Mouse (Mus musculus) lung, embryonic 14.5 days (tissue): ENCODE measurements at regions not wholly inside any gene's neighbourhood (a gene's known extent, or its start where the extent isn't known, plus 50 kb on each side); places are given as distances from the start of the nearest gene placed in this dataset.

ENCODE experiments used
- ATAC-seq: fragments of 200-750 bp; cut with Nextera tagmentation; 2 replicates; pipeline ENCODE4 v1.8.0; 2017; ENCODE audit warnings: mild to moderate bottlenecking, moderate TSS enrichment, moderate library complexity; ENCODE audit not compliant: insufficient read depth
- DNase-seq: peaks from one replicate; pipeline ENCODE4 v3.0.0-alpha.2; 2015
- H3K27ac ChIP-seq: fragments of 300-500 bp; sonication (generic); 2 replicates; pipeline ENCODE4 v1.5.1; 2014; ENCODE audit warnings: low read depth, mild to moderate bottlenecking, moderate library complexity
- H3K27me3 ChIP-seq: fragments of 300-500 bp; sonication (generic); 2 replicates; pipeline ENCODE4 v1.6.1; 2014; ENCODE audit warnings: low read length, control low read depth; ENCODE audit not compliant: insufficient read depth
- H3K36me3 ChIP-seq: fragments of 300-500 bp; sonication (generic); 2 replicates; pipeline ENCODE4 v1.6.1; 2014; ENCODE audit warnings: control low read depth; ENCODE audit not compliant: insufficient read depth
- H3K4me1 ChIP-seq: fragments of 300-500 bp; sonication (generic); 2 replicates; pipeline ENCODE4 v1.6.1; 2014; ENCODE audit warnings: antibody characterized with exemption, control low read depth; ENCODE audit not compliant: insufficient read depth
- H3K4me2 ChIP-seq: fragments of 300-500 bp; sonication (generic); 2 replicates; pipeline ENCODE4 v1.6.1; 2014; ENCODE audit warnings: mild to moderate bottlenecking
- H3K4me3 ChIP-seq: fragments of 300-500 bp; sonication (generic); 2 replicates; pipeline ENCODE4 v1.5.1; 2014; ENCODE audit warnings: low read depth, low read length
- H3K9ac ChIP-seq: fragments of 300-500 bp; sonication (generic); 2 replicates; pipeline ENCODE4 v1.6.1; 2014
- H3K9me3 ChIP-seq: fragments of 300-500 bp; sonication (generic); 2 replicates; pipeline ENCODE4 v1.6.1; 2016; ENCODE audit warnings: low read depth, low read length, control low read depth
- CTCF ChIP-seq: IDR thresholded peaks from 2 replicates; pipeline ENCODE4 v1.5.1; 2016; ENCODE audit warnings: antibody characterized with exemption, low read depth
- WGBS: fragments of 180-500 bp; shearing (Covaris S2); extraction: QIAGEN DNeasy Blood & Tissue Kit; methylation state at CpG from one replicate; pipeline ENCODE4 v1.1.7; 2014; 5-methylcytosine and 5-hydroxymethylcytosine counted together

DNA sequence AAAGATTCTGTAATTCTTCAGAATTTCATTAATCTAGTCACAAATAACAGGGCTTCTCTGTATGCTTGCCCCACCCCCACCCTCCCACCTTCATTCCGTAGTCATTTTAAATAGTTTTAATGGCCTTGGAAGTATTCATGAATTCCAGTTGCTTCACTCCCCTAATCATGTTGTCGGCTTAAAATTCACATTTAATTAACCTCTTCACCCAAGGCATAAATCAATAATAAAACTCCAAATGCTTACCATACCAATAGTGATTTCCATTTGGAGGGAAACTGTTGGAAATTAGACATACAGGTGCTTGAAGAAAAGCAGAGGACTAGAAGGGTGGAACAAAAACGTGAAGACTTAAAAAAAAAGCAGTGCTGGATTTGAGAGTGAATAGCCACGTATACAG, 724.0 kb downstream of the Poteg start:
- Histone ChIP-seq H3K4me2 (no peak overlapping the region), H3K27ac (no peak overlapping the region), H3K4me3 (no peak overlapping the region), H3K27me3 (no peaks in the 10 kb centered on the region), H3K4me1 (no peaks in the 10 kb centered on the region), H3K9me3 (no peaks in the 10 kb centered on the region), H3K9ac (no peak overlapping the region), H3K36me3 (no peaks in the 10 kb centered on the region)
- WGBS, result 58% methylated on average over 4 of the region's 4 CpGs
- no peak for TF ChIP-seq CTCF
- ATAC-seq (no peak), DNase-seq (no peak)

- no peak for TF ChIP-seq CTCF
- no peaks in the 10 kb centered on the region for H3K9me3 ChIP-seq
- WGBS, result 33% methylated on average over 1 of the region's 1 CpGs
- ATAC-seq (no peak), DNase-seq (no peak)
- H3K4me3 ChIP-seq, result no peak overlapping the region
- H3K36me3 ChIP-seq, result no peaks in the 10 kb centered on the region
- H3K4me2 ChIP-seq, result no peak overlapping the region
- H3K9ac ChIP-seq, result no peak overlapping the region
- no peaks in the 10 kb centered on the region for H3K4me1 ChIP-seq
- no peaks in the 10 kb centered on the region for H3K27me3 ChIP-seq
- H3K27ac ChIP-seq, result no peak overlapping the region
These were observed 748.5 kb downstream of the Poteg start for GRCm38 (mm10) chr8:28195943-28196342.

GRCm38 (mm10) chr8:28235562-28235961, 788.1 kb downstream of the Poteg start:
- 39% methylated on average over 5 of the region's 5 CpGs for WGBS
- no peaks in the 10 kb centered on the region for H3K36me3 ChIP-seq
- H3K9me3 ChIP-seq, result no peaks in the 10 kb centered on the region
- H3K27ac ChIP-seq, result no peak overlapping the region
- ATAC-seq (no peak), DNase-seq (peak; percentile 1)
- no peak overlapping the region for H3K4me2 ChIP-seq
- no peaks in the 10 kb centered on the region for H3K27me3 ChIP-seq
- no peak for TF ChIP-seq CTCF
- no peak overlapping the region for H3K4me3 ChIP-seq
- no peaks in the 10 kb centered on the region for H3K4me1 ChIP-seq
- H3K9ac ChIP-seq, result no peak overlapping the region

GRCm38 (mm10) chr8:28239411-28239810, 791.9 kb downstream of the Poteg start:
- 86% methylated on average over 7 of the region's 7 CpGs for WGBS
- Histone ChIP-seq H3K9ac (no peak overlapping the region), H3K4me3 (no peak overlapping the region), H3K4me2 (no peak overlapping the region), H3K27ac (no peak overlapping the region), H3K9me3 (no peaks in the 10 kb centered on the region), H3K27me3 (no peaks in the 10 kb centered on the region), H3K36me3 (no peaks in the 10 kb centered on the region), H3K4me1 (no peaks in the 10 kb centered on the region)
- no peak for ATAC-seq
- DNase-seq, result no peak
- no peak for TF ChIP-seq CTCF

DNA sequence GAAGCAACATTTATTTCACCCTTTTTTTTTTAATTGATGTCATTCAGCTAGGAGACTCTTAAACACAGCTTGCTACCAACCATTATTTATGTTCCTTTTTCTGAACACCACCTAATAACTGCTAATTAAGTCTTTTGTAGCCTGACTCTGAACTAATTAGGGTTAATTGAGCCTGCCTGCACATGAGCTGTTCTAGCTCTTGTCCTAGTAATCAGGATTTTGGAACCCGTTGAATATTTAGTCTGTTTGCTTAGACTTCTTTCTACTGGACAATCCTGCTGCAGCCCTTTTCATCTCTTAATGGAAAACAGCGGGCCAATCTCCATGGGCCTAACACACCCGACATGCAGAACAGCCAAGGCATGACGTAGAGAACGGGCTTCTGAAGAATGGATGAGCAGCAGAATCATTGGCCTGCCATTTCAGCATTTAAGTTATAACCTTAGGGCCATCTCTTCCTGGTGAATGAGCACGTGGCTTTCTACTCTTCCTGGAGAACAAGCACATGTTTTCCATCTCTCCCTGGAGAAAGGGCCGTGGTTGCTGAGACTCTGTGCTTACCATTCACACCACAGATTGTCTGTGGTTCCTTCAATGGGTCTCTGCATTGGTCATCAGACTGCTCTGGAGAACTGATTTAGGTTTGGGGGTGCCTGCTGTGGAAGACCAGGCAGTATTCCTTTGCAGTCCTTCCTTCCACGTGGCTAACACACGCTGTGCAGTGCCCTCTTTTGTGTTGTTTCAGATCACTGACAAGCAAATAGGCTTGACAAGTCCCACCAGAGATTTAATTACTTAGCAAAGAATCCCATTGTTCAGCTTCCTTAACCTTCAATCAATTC, 805.1 kb downstream of the Poteg start:
- Histone ChIP-seq H3K9ac (no peak overlapping the region), H3K4me2 (no peak overlapping the region), H3K27ac (no peak overlapping the region), H3K4me1 (no peaks in the 10 kb centered on the region), H3K4me3 (no peak overlapping the region), H3K27me3 (no peaks in the 10 kb centered on the region), H3K36me3 (no peaks in the 10 kb centered on the region), H3K9me3 (no peaks in the 10 kb centered on the region)
- WGBS, result 70% methylated on average over 9 of the region's 9 CpGs
- TF ChIP-seq CTCF, result no peak
- ATAC-seq (no peak), DNase-seq (no peak)

DNA sequence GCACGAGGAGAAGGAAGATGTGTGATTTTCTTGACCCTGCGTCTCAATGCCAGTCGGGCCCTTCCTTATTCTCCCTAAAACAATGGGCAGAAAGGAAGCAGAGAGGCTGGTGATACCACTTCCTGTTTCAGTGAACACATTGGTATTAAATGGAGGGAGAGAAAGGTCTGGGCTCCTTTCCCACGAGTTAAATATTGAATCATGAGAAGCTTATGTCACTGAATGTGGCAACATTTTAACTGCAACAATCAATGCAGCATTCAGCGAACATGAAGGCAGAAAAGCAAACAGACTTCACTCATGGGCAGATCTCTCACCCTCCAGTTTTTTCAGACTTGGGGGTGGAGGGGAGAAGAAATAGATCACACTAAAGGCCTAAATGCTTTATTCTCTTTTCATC, 819.8 kb downstream of the Poteg start:
- no peaks in the 10 kb centered on the region for H3K27me3 ChIP-seq
- no peaks in the 10 kb centered on the region for H3K9me3 ChIP-seq
- H3K27ac ChIP-seq, result no peak overlapping the region
- H3K36me3 ChIP-seq, result no peaks in the 10 kb centered on the region
- DNase-seq, result no peak
- whole genome bisulfite sequencing, result 68% methylated on average over 5 of the region's 5 CpGs
- ATAC-seq, result no peak
- no peak overlapping the region for H3K4me2 ChIP-seq
- no peak overlapping the region for H3K4me3 ChIP-seq
- H3K9ac ChIP-seq, result no peak overlapping the region
- TF ChIP-seq CTCF, result no peak
- no peaks in the 10 kb centered on the region for H3K4me1 ChIP-seq

DNA sequence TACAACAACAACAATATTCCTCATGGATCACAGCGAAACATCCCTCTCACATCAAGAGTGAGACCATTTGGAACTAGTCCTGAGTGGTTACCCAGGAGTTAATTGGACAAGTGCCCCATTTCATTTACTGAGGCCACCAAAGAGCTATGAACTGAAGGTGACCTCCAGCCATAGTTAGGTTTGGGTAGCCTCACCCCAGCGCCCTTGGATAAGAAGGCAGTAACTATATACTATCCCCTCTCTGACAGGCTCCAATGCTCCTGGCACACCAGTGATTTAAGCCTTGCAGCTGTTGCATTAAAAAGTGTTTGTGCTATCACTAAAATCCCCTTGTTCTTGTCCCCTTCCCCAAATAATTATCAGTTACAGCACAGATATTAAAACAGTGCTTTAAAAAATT, 836.8 kb downstream of the Poteg start:
- H3K4me1 ChIP-seq, result no peaks in the 10 kb centered on the region

More for the DNA sequence above, 836.8 kb downstream of the Poteg start:
- Histone ChIP-seq H3K4me2 (no peak overlapping the region), H3K9me3 (no peaks in the 10 kb centered on the region), H3K9ac (no peak overlapping the region), H3K36me3 (no peaks in the 10 kb centered on the region), H3K27me3 (no peaks in the 10 kb centered on the region), H3K4me3 (no peak overlapping the region), H3K27ac (no peak overlapping the region)
- ATAC-seq, result no peak
- DNase-seq, result no peak
- WGBS, result 75% methylated on average over 2 of the region's 2 CpGs
- TF ChIP-seq CTCF, result no peak
